Mouse (Mus musculus) embryonic facial prominence, embryonic 14.5 days (tissue): ENCODE data around the gene Olfr1218. TPM values are rescaled to one million over a fixed set of nuclear protein-coding genes. Genes with fewer than 3 reads are reported as not detected.
"Not testable (repeated sequence)": the region's sequence is repeated elsewhere in the genome, so short reads cannot be mapped to it uniquely, and the experiment has no call there.

Experiments used
- ATAC-seq: fragments of 200-750 bp; cut with Nextera tagmentation; 2 replicates; pipeline ENCODE4 v1.8.0; 2017; ENCODE audit warnings: low read depth, moderate number of reproducible peaks, moderate TSS enrichment
- DNase-seq: peaks from one replicate; pipeline ENCODE4 v3.0.0-alpha.2; 2015; ENCODE audit warnings: low spot score
- H3K27ac ChIP-seq: fragments of 300-500 bp; sonication (generic); replicated peaks from 2 replicates; pipeline ENCODE4 v1.5.1; 2014; ENCODE audit warnings: low read depth, mild to moderate bottlenecking, low read length, moderate library complexity
- H3K27me3 ChIP-seq: fragments of 300-500 bp; sonication (generic); replicated peaks from 2 replicates; pipeline ENCODE4 v1.6.1; 2014; ENCODE audit warnings: low read length; ENCODE audit not compliant: control insufficient read depth, insufficient read depth
- H3K36me3 ChIP-seq: fragments of 300-500 bp; sonication (generic); 2 replicates; pipeline ENCODE4 v1.6.1; 2014; ENCODE audit warnings: low read length, mixed read lengths; ENCODE audit not compliant: control insufficient read depth, insufficient read depth
- H3K4me1 ChIP-seq: fragments of 300-500 bp; sonication (generic); 2 replicates; pipeline ENCODE4 v1.6.1; 2014; ENCODE audit warnings: antibody characterized with exemption, low read length; ENCODE audit not compliant: control insufficient read depth, insufficient read depth
- H3K4me2 ChIP-seq: fragments of 300-500 bp; sonication (generic); 2 replicates; pipeline ENCODE4 v1.6.1; 2014; ENCODE audit warnings: low read depth, mild to moderate bottlenecking, low read length, moderate library complexity, mixed read lengths
- H3K4me3 ChIP-seq: fragments of 300-500 bp; sonication (generic); 2 replicates; pipeline ENCODE4 v1.5.1; 2014; ENCODE audit warnings: low read depth, mild to moderate bottlenecking, low read length
- H3K9ac ChIP-seq: fragments of 300-500 bp; sonication (generic); 2 replicates; pipeline ENCODE4 v1.6.1; 2014; ENCODE audit warnings: low read depth, mild to moderate bottlenecking, low read length, moderate library complexity, mixed read lengths
- H3K9me3 ChIP-seq: fragments of 300-500 bp; sonication (generic); 2 replicates; pipeline ENCODE4 v1.6.1; 2016; ENCODE audit warnings: low read length; ENCODE audit not compliant: control insufficient read depth
- WGBS: fragments of 180-500 bp; shearing (Covaris S2); extraction: QIAGEN DNeasy Blood & Tissue Kit; methylation state at CpG from one replicate; pipeline ENCODE4 v1.1.7; 2014; 5-methylcytosine and 5-hydroxymethylcytosine counted together
- polyA plus RNA-seq: library from polyadenylated mRNA; unstranded; fragments of >200 nt; fragmentation: Nextera tagmentation; extraction: Ambion mirVana; gene quantifications from 2 replicates; pipeline ENCODE4 v1.2.1, GENCODE M21; 2014

The Olfr1218 gene
- not detected in 2 replicates for polyA plus RNA-seq

DNA sequence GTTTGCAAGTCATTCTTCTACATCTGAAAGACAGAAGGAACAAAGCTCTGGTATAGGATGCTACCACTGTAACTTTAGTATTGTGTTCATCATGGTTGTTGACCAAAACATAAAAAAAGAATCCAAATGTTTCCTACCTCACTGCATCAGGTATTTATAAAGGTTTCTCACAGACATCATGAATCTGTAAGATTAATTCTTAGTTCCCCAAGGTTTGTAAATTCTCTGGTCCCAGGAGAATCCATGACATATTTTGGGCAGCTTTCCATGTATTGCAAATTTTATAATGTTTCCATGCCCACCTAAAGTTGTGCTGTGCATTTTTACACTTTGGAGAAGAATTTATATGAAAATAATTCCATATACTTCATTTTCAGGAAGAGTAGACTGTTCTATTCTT, at the start of gene Olfr1218:
Olfr1218 (minus strand) TSS at position 101 of the 400 bp plus-strand sequence.
- Histone ChIP-seq H3K9ac (no peak within 1 kb of the TSS), H3K27me3 (no peaks in the 10 kb centered on the region), H3K4me3 (no peak within 1 kb of the TSS), H3K4me1 (no peaks in the 10 kb centered on the region), H3K4me2 (no peak within 1 kb of the TSS), H3K9me3 (no peaks in the 10 kb centered on the region), H3K36me3 (no peaks in the 10 kb centered on the region), H3K27ac (no peak within 1 kb of the TSS)
- no peak for DNase-seq
- no peak for ATAC-seq

DNA sequence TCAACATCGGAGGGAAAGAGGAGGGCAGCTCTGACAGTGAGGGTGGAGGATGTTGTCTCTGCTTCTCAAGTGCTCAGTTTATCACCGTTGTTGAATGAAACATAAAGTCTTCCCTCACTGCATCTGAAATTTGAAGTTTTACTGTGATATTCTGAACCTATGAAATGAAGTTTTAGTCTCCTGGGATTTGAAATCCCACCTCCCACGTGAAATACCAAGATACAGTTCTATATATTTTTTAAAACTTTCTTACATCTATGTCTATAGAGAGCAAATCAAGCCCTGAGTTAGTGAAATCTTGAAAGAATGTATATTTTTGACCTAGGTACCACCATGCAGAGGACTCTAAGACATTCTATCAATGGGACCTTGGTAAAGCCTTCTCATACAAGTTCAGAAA, 45.7 kb upstream of the Olfr1218 start, which contains the start of gene Olfr1220:
Olfr1220 (minus strand) TSS at position 101 of the 400 bp plus-strand sequence.
- no peak for ATAC-seq
- DNase-seq, result no peak
- H3K9ac ChIP-seq, result no peak within 1 kb of the TSS
- no peaks in the 10 kb centered on the region for H3K9me3 ChIP-seq
- no peaks in the 10 kb centered on the region for H3K36me3 ChIP-seq
- no peak within 1 kb of the TSS for H3K27ac ChIP-seq
- WGBS, result 78% methylated on average over 3 of the region's 3 CpGs
- no peak within 1 kb of the TSS for H3K4me2 ChIP-seq
- H3K4me1 ChIP-seq, result no peaks in the 10 kb centered on the region
- H3K27me3 ChIP-seq, result no peaks in the 10 kb centered on the region
- H3K4me3 ChIP-seq, result no peak within 1 kb of the TSS

DNA sequence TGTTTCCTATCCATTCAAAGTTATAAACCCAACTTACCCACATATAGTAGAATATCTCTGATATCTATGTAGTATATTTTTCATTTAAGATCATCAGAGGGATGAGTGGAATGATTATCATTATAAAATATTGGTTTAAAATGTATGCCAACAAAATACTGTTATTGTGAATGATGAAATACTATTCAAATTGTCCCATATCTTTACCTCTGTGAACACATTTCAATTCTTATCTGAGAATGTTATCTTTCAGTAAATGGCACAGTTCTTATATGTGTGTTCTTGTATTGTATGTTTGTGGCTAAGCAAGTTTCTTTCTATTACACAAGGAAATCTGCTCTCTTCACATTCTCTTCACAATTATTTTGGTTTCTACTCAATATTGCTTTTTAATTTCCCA, 44.7 kb upstream of the Olfr1218 start:
- H3K36me3 ChIP-seq, result no peaks in the 10 kb centered on the region
- no peaks in the 10 kb centered on the region for H3K4me1 ChIP-seq
- H3K27me3 ChIP-seq, result no peaks in the 10 kb centered on the region
- H3K4me2 ChIP-seq, result no peak overlapping the region
- ATAC-seq (no peak), DNase-seq (no peak)
- H3K9me3 ChIP-seq, result no peaks in the 10 kb centered on the region
- no peak overlapping the region for H3K9ac ChIP-seq
- H3K4me3 ChIP-seq, result no peak overlapping the region
- H3K27ac ChIP-seq, result no peak overlapping the region

DNA sequence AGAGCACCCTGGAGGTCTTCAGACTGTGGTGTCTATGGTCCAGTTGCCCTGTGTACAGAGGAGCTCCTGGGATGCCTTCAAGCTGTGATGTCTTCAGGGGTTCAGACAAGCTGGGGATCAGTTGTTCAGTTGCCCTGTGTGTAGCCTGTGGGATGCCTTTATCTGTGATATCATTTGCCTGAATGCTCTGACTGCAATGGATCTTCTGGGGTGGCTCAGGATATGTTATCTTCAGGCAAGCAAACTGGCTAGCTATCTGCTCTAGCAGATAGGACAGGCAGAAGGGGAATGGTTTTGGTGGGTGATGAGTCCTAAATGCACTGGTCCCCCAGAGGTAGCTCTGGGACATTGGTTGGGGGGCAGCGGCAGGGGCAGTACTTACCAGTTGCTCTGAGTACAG, 32.9 kb upstream of the Olfr1218 start:
- Histone ChIP-seq H3K4me3 (no peak overlapping the region), H3K4me2 (no peak overlapping the region), H3K36me3 (no peaks in the 10 kb centered on the region), H3K27ac (no peak overlapping the region), H3K27me3 (no peaks in the 10 kb centered on the region), H3K9me3 (no peaks in the 10 kb centered on the region), H3K4me1 (no peaks in the 10 kb centered on the region), H3K9ac (no peak overlapping the region)
- WGBS, result 90% methylated on average over 1 of the region's 1 CpGs
- ATAC-seq (no peak), DNase-seq (no peak)

DNA sequence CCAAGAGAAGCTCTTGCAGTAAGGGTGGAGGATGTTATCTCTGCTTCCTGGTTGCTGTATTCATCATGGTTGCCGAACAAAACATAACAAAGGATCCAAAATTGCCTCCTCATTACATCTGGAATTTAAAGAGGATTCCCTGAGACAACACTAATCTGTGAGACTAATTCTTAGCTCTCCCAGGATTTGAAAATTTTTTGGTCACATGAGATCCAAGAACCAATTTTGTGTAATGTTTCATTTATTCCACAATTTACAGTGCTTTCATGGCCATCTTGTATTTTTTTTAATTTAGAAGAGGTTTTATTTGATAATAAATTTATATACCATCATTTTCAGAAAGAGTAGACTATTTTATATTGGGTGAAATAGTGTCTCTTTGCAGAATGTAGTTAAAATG, 22.4 kb upstream of the Olfr1218 start, which contains the start of gene Olfr1219:
Olfr1219 (minus strand) TSS at position 101 of the 400 bp plus-strand sequence.
- Histone ChIP-seq H3K4me3 (no peak within 1 kb of the TSS), H3K4me1 (no peaks in the 10 kb centered on the region), H3K9ac (no peak within 1 kb of the TSS), H3K27ac (no peak within 1 kb of the TSS), H3K27me3 (no peaks in the 10 kb centered on the region), H3K9me3 (no peaks in the 10 kb centered on the region), H3K36me3 (no peaks in the 10 kb centered on the region), H3K4me2 (no peak within 1 kb of the TSS)
- ATAC-seq, result no peak
- no peak for DNase-seq
- WGBS, result 51% methylated on average over 1 of the region's 1 CpGs

DNA sequence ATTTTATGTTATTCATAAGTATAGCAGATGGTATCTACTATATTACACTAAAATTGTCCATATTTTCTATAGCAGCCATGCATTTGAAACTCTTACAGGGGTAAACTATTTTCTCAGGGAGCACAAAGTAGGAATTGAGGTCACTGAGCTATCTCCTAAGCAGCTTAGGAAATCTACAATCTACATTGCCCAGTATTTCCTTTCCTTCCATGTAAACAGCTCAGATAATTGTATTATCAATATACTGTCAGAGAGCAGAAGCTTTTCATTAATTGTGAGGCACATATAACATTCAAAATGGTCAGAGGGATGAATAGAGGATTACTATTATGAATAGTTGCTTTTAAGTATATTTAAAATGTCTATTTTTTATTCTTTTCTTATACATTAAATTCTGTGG, 20.5 kb upstream of the Olfr1218 start:
- H3K27ac ChIP-seq, result no peak overlapping the region

DNA sequence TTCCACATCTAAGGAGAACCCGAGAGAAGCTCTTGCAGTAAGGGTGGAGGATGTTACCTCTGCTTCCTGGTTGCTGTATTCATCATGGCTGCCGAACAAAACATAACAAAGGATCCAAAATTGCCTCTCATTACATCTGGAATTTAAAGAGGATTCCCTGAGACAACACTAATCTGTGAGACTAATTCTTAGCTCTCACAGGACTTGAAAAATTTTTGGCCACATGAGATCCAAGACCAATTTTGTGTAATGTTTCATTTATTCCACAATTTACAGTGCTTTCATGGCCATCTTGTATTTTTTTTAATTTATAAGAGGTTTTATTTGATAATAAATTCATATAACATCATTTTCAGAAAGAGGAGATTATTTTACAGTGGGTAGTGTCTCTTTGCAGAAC, 29.0 kb downstream of the Olfr1218 start, which contains the start of gene Olfr1217:
Olfr1217 (minus strand) TSS at position 101 of the 400 bp plus-strand sequence.
- no peak within 1 kb of the TSS for H3K27ac ChIP-seq
- no peaks in the 10 kb centered on the region for H3K36me3 ChIP-seq
- no peak within 1 kb of the TSS for H3K4me2 ChIP-seq
- no peaks in the 10 kb centered on the region for H3K27me3 ChIP-seq
- H3K4me3 ChIP-seq, result no peak within 1 kb of the TSS
- H3K4me1 ChIP-seq, result no peaks in the 10 kb centered on the region
- no peak within 1 kb of the TSS for H3K9ac ChIP-seq
- ATAC-seq, result no peak
- H3K9me3 ChIP-seq, result no peaks in the 10 kb centered on the region
- DNase-seq, result no peak
- 69% methylated on average over 2 of the region's 2 CpGs for WGBS

More for the DNA sequence above, 20.5 kb upstream of the Olfr1218 start:
- Histone ChIP-seq H3K4me3 (no peak overlapping the region), H3K9me3 (no peaks in the 10 kb centered on the region), H3K4me2 (no peak overlapping the region), H3K9ac (no peak overlapping the region), H3K27me3 (no peaks in the 10 kb centered on the region), H3K36me3 (no peaks in the 10 kb centered on the region), H3K4me1 (no peaks in the 10 kb centered on the region)
- ATAC-seq (no peak), DNase-seq (no peak)

DNA sequence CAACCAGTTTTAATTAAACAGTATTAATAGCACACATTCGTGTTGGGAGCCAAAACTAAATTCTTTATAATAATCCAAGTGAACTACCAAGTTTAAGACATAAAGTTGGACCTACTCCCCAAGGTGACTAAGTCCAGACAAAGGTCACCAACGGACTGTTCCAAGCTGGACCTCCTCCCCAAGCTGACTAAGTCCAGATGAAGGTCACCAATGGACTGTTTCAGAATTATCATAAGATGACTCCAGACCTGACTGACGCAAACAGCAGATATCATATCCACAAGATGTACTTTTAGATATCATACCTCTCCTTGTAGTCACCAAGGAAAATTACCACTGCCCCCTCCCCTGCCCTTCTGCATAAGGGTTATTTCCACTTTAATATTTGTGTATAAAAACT, 39.6 kb downstream of the Olfr1218 start:
- H3K9me3 ChIP-seq, H3K27me3 ChIP-seq, H3K4me1 ChIP-seq, H3K9ac ChIP-seq, ATAC-seq, H3K27ac ChIP-seq, DNase-seq, H3K36me3 ChIP-seq, H3K4me2 ChIP-seq, H3K4me3 ChIP-seq: not testable (repeated sequence)
- 67% methylated on average over 3 of the region's 3 CpGs for WGBS

DNA sequence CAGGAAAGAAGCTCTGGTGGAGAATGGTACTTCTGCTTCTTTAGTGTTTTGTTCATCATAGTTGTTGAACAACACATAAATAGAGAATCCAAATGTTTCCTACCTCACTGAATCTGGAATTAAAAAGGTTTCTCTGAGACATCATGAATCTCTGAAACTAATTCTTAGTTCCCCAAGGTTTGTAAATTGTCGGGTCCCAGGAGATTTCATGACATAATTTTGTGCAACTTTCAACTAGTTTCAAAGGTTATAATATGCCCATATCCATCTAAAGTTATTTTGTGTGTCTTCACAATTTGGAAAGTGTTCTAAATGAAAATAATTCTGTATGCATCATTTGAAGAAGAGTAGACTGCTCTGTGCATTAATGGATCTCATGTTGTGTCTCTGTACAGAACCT, 42.7 kb downstream of the Olfr1218 start, which contains the start of gene Olfr1216:
Olfr1216 (minus strand) TSS at position 101 of the 400 bp plus-strand sequence.
- Histone ChIP-seq H3K27ac (no peak within 1 kb of the TSS), H3K4me2 (no peak within 1 kb of the TSS), H3K4me1 (no peaks in the 10 kb centered on the region), H3K36me3 (no peaks in the 10 kb centered on the region), H3K9me3 (no peaks in the 10 kb centered on the region), H3K27me3 (no peaks in the 10 kb centered on the region), H3K9ac (no peak within 1 kb of the TSS), H3K4me3 (no peak within 1 kb of the TSS)
- DNase-seq (no peak), ATAC-seq (no peak)
- 73% methylated on average over 1 of the region's 1 CpGs for WGBS
